Mouse (Mus musculus): ENCODE measurements around the gene Akap6. TPM values are rescaled to one million over a fixed set of nuclear protein-coding genes. Genes with fewer than 3 reads are reported as not detected.

Akap6 gene
- polyA plus RNA-seq, 1 experiment: 0.78 TPM

GRCm38 (mm10) chr12:52847020-52847419, 147.8 kb downstream of the Akap6 start:
- WGBS: 57% methylated on average over 4 of the region's 4 CpGs

DNA sequence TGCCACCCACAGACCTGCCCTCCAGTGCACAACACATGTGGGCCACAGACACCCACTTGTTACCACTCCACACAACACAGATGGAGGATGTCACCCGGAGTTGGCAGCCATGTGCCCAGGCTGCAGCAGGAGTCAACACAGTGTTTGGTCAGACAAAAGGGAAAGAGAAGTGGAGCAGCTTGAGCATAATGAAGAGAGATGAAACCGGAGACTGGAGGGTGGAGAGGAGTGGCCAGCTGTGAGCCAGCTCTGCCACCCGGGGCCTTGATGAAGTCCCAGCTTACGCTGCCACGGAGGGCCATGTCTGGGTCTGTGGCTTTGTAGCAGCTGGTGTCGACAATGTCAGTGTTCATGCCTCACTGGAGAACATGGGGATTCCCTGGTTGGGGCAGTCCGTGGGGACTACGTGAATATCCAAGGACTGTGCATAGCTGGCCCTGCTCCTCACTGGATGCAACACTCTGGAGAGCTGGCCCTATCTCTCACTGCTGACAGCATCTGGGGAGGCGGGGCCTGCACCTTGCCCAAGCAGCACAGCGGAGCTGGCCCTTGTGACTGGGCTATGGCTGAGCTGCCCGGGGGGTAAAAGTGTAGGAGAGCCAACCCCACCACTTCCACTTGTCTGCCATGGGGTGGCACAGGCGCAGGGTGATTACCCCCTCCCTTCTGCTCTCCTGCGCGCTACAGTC, 148.8 kb downstream of the Akap6 start:
- no peak overlapping the region for H3K27ac ChIP-seq (ENCODE audit: control insufficient read depth, insufficient read depth, low read length)
- H3K36me3 ChIP-seq (ENCODE audit: control insufficient read depth, insufficient read depth, low read length): no peaks in the 10 kb centered on the region
- H3K27me3 ChIP-seq (ENCODE audit: control insufficient read depth, insufficient read depth, low read length): no peaks in the 10 kb centered on the region
- no peak overlapping the region for H3K4me3 ChIP-seq (ENCODE audit: control insufficient read depth, insufficient read depth, low read length)
- no peaks in the 10 kb centered on the region for H3K4me1 ChIP-seq (replicated peaks; ENCODE audit: control insufficient read depth, insufficient read depth, low read length)
- no peak for DNase-seq
- TF ChIP-seq CTCF (IDR thresholded peaks at IDR 0.05; ENCODE audit: borderline replicate concordance, control insufficient read depth, extremely low read depth, insufficient read depth, low read length, poor library complexity): no peak
- TF ChIP-seq POLR2A (IDR thresholded peaks at IDR 0.05; ENCODE audit: control insufficient read depth, extremely low read depth, insufficient read depth, low read length, poor library complexity): no peak
- 89% methylated on average over 14 of the region's 14 CpGs for WGBS

More at GRCm38 (mm10) chr12:52847020-52847419, 147.8 kb downstream of the Akap6 start:
- H3K4me3 ChIP-seq (ENCODE audit: control insufficient read depth, insufficient read depth, low read length): no peak overlapping the region
- no peak overlapping the region for H3K27ac ChIP-seq (ENCODE audit: control insufficient read depth, insufficient read depth, low read length)
- no peak for DNase-seq
- no peaks in the 10 kb centered on the region for H3K27me3 ChIP-seq (ENCODE audit: control insufficient read depth, insufficient read depth, low read length)
- TF ChIP-seq CTCF (IDR thresholded peaks at IDR 0.05; ENCODE audit: borderline replicate concordance, control insufficient read depth, extremely low read depth, insufficient read depth, low read length, poor library complexity): no peak
- no peaks in the 10 kb centered on the region for H3K36me3 ChIP-seq (ENCODE audit: control insufficient read depth, insufficient read depth, low read length)
- no peaks in the 10 kb centered on the region for H3K4me1 ChIP-seq (replicated peaks; ENCODE audit: control insufficient read depth, insufficient read depth, low read length)

DNA sequence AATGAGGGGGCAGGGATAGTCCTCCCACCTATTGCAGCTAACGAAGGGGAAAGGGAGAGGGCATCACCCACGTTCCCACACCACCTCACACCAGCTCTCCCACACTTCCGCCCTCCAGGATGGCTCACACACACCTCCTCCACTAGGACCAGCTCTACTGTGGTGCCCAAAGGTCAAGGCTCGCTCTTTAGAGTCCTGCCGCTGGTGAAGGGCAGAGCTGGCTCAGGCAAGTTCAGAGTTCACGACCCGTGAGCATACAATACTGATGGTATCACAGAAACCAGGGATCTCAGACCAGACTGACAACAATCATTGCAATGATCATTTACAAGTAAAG, 149.3 kb downstream of the Akap6 start:
- Histone ChIP-seq H3K4me1 (replicated peaks; ENCODE audit: control insufficient read depth, insufficient read depth, low read length) (no peaks in the 10 kb centered on the region), H3K36me3 (ENCODE audit: control insufficient read depth, insufficient read depth, low read length) (no peaks in the 10 kb centered on the region), H3K27me3 (ENCODE audit: control insufficient read depth, insufficient read depth, low read length) (no peaks in the 10 kb centered on the region), H3K4me3 (ENCODE audit: control insufficient read depth, insufficient read depth, low read length) (no peak overlapping the region), H3K27ac (ENCODE audit: control insufficient read depth, insufficient read depth, low read length) (no peak overlapping the region)
- 89% methylated on average over 7 of the region's 7 CpGs for WGBS
- no peak for DNase-seq
- TF ChIP-seq CTCF (IDR thresholded peaks at IDR 0.05; ENCODE audit: borderline replicate concordance, control insufficient read depth, extremely low read depth, insufficient read depth, low read length, poor library complexity) (no peak), POLR2A (IDR thresholded peaks at IDR 0.05; ENCODE audit: control insufficient read depth, extremely low read depth, insufficient read depth, low read length, poor library complexity) (no peak)

- H3K4me1 ChIP-seq (replicated peaks; ENCODE audit: control insufficient read depth, insufficient read depth, low read length): no peaks in the 10 kb centered on the region
- WGBS: 90% methylated on average over 4 of the region's 4 CpGs
- H3K36me3 ChIP-seq (ENCODE audit: control insufficient read depth, insufficient read depth, low read length): no peaks in the 10 kb centered on the region
- H3K27ac ChIP-seq (ENCODE audit: control insufficient read depth, insufficient read depth, low read length): no peak overlapping the region
- TF ChIP-seq CTCF (IDR thresholded peaks at IDR 0.05; ENCODE audit: borderline replicate concordance, control insufficient read depth, extremely low read depth, insufficient read depth, low read length, poor library complexity): no peak
- no peak for TF ChIP-seq POLR2A (IDR thresholded peaks at IDR 0.05; ENCODE audit: control insufficient read depth, extremely low read depth, insufficient read depth, low read length, poor library complexity)
- DNase-seq: no peak
- H3K4me3 ChIP-seq (ENCODE audit: control insufficient read depth, insufficient read depth, low read length): no peak overlapping the region
- H3K27me3 ChIP-seq (ENCODE audit: control insufficient read depth, insufficient read depth, low read length): no peaks in the 10 kb centered on the region
These were observed 150.1 kb downstream of the Akap6 start for GRCm38 (mm10) chr12:52849297-52849696.

DNA sequence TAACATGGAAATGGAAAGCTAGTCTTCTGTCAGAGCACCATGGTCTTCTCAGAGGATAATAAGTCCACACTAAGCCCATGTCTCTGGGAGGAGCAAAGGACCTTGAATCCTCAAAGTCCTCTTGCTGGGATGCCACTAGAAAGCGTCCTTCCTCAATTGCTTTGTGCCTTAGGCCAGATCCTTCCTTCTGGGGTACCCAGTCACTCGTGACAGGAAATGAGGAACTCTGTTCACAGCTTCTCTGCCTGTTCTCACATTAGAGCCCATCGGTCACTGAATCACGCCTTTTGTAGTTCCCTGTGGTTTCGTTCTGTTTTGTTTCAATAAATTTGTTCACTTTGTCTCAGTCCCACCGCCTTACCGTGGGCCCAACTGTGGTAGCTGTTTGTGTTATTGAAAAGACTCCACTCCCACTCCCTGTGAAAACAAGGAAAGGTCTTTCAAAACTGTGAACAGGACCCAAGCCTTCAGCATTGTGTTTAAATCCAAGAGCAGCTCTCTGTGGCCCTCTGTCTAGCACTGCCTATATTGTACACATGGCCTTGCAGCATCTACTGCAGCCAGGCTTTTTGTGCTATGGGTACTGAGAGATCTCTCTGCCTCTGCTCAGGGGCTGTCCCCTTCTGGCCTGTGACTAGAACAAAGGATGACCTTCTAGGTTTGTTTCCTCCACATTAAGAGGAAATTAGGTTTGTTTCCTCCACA, 151.3 kb downstream of the Akap6 start:
- TF ChIP-seq CTCF (IDR thresholded peaks at IDR 0.05; ENCODE audit: borderline replicate concordance, control insufficient read depth, extremely low read depth, insufficient read depth, low read length, poor library complexity): no peak
- no peak for TF ChIP-seq POLR2A (IDR thresholded peaks at IDR 0.05; ENCODE audit: control insufficient read depth, extremely low read depth, insufficient read depth, low read length, poor library complexity)
- H3K4me1 ChIP-seq (replicated peaks; ENCODE audit: control insufficient read depth, insufficient read depth, low read length): no peaks in the 10 kb centered on the region
- H3K36me3 ChIP-seq (ENCODE audit: control insufficient read depth, insufficient read depth, low read length): no peaks in the 10 kb centered on the region
- no peak overlapping the region for H3K4me3 ChIP-seq (ENCODE audit: control insufficient read depth, insufficient read depth, low read length)
- no peak for DNase-seq
- WGBS: 19% methylated on average over 7 of the region's 7 CpGs
- no peak overlapping the region for H3K27ac ChIP-seq (ENCODE audit: control insufficient read depth, insufficient read depth, low read length)
- no peaks in the 10 kb centered on the region for H3K27me3 ChIP-seq (ENCODE audit: control insufficient read depth, insufficient read depth, low read length)

DNA sequence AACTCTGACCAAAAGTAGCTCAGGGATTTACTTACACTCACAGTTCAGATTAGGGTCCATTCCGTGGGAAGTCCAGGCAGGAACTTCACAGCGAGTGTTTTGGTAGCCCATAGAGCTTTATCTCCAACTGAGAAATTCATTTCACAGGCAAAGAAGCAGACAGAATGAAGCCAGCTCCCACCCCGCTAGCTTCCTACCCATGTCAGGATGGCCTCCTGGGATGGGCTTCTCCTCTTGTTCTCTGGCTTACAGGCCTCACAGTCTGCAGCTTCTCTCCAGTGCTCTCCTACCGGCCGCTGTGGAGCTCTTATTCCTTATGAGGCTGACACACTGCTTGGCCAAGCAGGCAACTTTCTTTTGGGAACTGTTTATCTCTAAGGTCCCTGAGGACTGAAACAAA, 152.0 kb downstream of the Akap6 start:
- DNase-seq: no peak
- Histone ChIP-seq H3K27me3 (ENCODE audit: control insufficient read depth, insufficient read depth, low read length) (no peaks in the 10 kb centered on the region), H3K4me3 (ENCODE audit: control insufficient read depth, insufficient read depth, low read length) (no peak overlapping the region), H3K27ac (ENCODE audit: control insufficient read depth, insufficient read depth, low read length) (no peak overlapping the region), H3K36me3 (ENCODE audit: control insufficient read depth, insufficient read depth, low read length) (no peaks in the 10 kb centered on the region), H3K4me1 (replicated peaks; ENCODE audit: control insufficient read depth, insufficient read depth, low read length) (no peaks in the 10 kb centered on the region)
- 95% methylated on average over 5 of the region's 5 CpGs for WGBS
- TF ChIP-seq POLR2A (IDR thresholded peaks at IDR 0.05; ENCODE audit: control insufficient read depth, extremely low read depth, insufficient read depth, low read length, poor library complexity) (no peak), CTCF (IDR thresholded peaks at IDR 0.05; ENCODE audit: borderline replicate concordance, control insufficient read depth, extremely low read depth, insufficient read depth, low read length, poor library complexity) (no peak)

All from thymus, adult 2 months (tissue).